Mouse (Mus musculus) activated CD4-positive, CD25-positive, alpha-beta regulatory T cell, adult 4 months (primary cell): Measurements from ENCODE around the gene Gm8926. TPM values are rescaled to one million over a fixed set of nuclear protein-coding genes. Genes with fewer than 3 reads are reported as not detected.
"Not testable (repeated sequence)": the region's sequence is repeated elsewhere in the genome, so short reads cannot be mapped to it uniquely, and the experiment has no call there.

ENCODE experiments used
- ATAC-seq: one replicate; pipeline ENCODE4 v1.8.0; 2017
- polyA plus RNA-seq, 2 experiments: library from polyadenylated mRNA; unstranded; fragments of 100-300 nt; shearing (Covaris generic); gene quantifications; one replicate each; pipeline ENCODE4 v1.2.1; 2017

The Gm8926 gene
- polyA plus RNA-seq: not detected

DNA sequence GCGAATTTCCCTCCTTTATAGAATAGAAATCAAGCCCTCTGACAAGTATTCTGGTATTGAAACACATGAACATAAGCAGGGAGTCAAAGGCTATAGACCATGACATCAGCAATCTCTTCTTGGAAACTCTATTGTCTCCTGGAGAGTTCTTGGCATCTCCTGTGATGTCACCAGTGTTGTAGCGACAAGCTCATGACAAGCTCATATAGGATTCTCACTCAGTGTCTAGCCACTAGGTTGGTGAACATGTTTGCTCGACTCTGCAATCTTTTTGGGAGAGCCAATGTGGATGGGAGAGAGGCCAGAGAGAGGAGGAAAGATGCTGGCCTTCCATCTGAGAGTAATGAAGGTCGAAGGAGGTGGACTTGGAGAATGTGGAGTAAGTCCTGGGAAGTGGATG lies at the start of gene Gm8926:
Gm8926 (plus strand) TSS at position 301 of the 400 bp plus-strand sequence.
- ATAC-seq: not testable (repeated sequence)

Other genes starting within 250 kb of the Gm8926 start
- not detected for gene Gm6460, start 175.6 kb upstream of the Gm8926 start, polyA plus RNA-seq
- gene Gm8922, start 88.6 kb upstream of the Gm8926 start, polyA plus RNA-seq: not detected
- not detected for gene Gm6465, start 75.0 kb downstream of the Gm8926 start, polyA plus RNA-seq
- gene 4933402N22Rik, start 147.5 kb downstream of the Gm8926 start, polyA plus RNA-seq: not detected